Mouse (Mus musculus) splenic B cell, adult 2 months (primary cell): ENCODE data around the gene Hgf.

Source experiments
- DNase-seq: peaks from one replicate; pipeline ENCODE4 v3.0.0-alpha.2; 2011; ENCODE audit warnings: low read depth, low spot score
- H3K27me3 ChIP-seq: 2 replicates; pipeline ENCODE4 v1.6.1; 2012; ENCODE audit warnings: mild to moderate bottlenecking, low read length, moderate library complexity, mixed read lengths; ENCODE audit not compliant: control insufficient read depth, poor library complexity, insufficient read depth, severe bottlenecking
- H3K36me3 ChIP-seq: 2 replicates; pipeline ENCODE4 v1.6.1; 2012; ENCODE audit warnings: mild to moderate bottlenecking, low read length, moderate library complexity, mixed read lengths; ENCODE audit not compliant: control insufficient read depth, poor library complexity, insufficient read depth, severe bottlenecking

The Hgf gene

DNA sequence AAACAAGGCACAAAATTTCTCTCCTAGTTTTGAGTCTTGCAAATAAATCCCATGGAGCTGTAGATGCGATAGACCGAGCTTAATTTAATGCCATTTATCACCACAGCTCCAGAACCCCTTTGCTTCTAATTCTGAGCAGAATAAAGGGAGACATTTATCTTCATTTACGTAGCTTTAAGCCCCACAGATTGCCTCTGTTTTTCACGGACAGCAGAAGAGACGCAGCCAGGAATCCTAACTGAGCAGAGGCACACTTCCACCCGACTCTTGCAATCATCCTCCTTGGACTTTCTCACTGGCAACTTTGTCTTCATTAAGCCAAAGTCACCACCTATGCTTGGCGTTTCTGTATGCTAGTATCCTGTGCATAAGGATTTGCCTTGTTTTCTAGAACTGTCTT is 93.1 kb downstream of the Hgf start:
- H3K36me3 ChIP-seq: no peaks in the 10 kb centered on the region
- DNase-seq: no peak
- H3K27me3 ChIP-seq: no peaks in the 10 kb centered on the region

DNA sequence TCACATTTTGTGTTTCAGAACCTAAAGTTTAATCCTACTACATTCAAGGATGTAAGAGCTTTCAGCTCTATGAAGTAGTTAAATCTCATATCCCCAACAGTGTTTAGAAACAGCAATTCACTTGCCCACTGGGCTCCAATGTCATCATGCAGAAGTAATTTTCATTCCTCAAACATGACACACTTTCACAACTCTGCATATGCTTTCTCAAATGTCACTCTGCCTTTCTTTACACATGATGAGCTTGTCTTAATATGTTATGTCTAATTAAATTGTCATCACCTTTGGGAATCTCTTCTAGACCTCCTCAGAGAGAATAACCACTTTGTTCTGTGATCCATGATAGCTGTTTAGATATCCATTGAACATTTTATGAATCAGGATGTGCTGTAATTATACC is 94.4 kb downstream of the Hgf start:
- no peak for DNase-seq
- H3K27me3 ChIP-seq: no peaks in the 10 kb centered on the region
- H3K36me3 ChIP-seq: no peaks in the 10 kb centered on the region

DNA sequence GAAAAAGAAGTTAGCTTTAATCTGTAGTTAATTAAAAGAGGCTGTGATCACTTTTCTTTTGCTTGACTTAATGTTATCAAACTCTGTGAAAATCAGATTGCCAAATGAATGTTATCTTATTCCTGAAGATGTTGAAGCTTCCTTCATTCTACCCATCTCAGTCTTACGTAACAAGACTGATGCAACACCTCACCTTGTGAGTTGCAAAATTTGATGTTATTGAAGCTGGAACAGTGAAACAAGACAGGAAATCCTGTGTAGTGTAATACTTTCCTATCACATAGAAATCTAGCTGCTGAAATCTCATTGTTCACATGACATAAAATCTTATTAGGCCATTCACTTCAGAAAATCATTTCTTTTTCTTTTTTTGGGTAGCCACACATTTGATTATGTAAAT is 96.9 kb downstream of the Hgf start:
- Histone ChIP-seq H3K36me3 (no peaks in the 10 kb centered on the region), H3K27me3 (no peaks in the 10 kb centered on the region)
- DNase-seq: no peak

DNA sequence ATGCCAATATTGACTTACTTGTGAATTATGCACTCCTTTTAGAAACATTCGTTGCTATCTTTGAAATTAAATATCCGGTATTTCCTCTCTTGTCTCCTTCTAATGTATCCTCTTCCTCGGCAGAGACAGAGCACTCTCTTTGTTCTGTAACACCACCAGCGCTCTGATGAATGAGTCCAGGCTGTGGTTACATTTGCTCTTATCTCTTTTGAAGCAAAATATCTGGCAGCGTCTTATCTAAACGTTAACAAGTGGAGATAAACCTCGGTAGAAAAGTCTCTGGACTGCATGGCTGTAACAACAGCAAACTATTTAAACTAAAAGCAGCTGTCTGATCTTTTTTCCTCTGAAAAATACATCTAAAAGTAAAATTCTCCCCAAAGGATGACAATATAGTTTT is 100.7 kb downstream of the Hgf start:
- DNase-seq: no peak
- Histone ChIP-seq H3K36me3 (no peaks in the 10 kb centered on the region), H3K27me3 (no peaks in the 10 kb centered on the region)
